Mouse (Mus musculus) spleen, postnatal 4 days (tissue): Measurements from ENCODE around the gene 9930022D16Rik.

Experiments
- DNase-seq, 2 experiments: peaks; one replicate each; pipeline ENCODE4 v3.0.0; 2022; ENCODE audit warnings: low spot score in 2 of 2

Gene 9930022D16Rik

DNA sequence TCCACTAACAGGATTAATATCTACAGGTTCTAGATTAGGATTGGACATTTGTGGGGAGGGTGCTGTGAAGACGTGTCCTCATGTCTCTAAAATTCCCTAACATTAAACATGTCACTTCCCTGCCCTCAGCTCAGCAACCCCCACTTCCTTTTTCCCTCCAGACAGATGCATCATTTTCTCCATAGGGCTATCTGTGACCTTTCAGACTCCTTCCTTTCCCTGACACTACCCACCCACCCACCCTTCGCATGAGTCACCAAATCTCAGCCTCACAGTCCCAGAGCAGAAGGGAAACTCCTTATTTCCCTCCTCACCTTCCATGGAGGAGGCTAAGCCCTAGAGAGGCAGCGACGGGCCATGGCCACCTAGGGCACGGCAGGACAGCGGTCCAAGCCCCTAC lies at the start of gene 9930022D16Rik:
Gene 9930022D16Rik, plus strand, starts transcription at position 301 of the 400 bp plus-strand sequence.
- DNase-seq: no peak

DNA sequence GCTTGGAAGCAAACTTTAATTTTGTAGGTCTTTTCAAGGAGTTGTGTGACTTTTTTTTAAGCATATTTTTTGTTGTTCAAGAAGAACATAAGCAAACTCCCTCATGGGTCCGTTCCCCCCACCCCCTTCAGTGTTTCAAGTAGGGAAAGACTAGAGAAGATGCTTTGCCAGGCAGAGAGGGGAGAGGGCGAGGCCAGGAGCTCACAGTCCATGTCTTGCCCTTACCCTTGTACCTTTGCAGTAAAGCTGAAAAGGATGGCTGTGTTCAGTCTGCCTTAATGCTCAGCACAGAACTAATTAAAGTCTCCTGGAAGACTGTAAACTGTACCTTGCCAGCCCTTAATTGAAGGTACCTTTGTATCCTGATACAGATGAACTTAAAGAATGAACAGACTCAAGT lies 49.4 kb upstream of the 9930022D16Rik start:
- DNase-seq: no peak

DNA sequence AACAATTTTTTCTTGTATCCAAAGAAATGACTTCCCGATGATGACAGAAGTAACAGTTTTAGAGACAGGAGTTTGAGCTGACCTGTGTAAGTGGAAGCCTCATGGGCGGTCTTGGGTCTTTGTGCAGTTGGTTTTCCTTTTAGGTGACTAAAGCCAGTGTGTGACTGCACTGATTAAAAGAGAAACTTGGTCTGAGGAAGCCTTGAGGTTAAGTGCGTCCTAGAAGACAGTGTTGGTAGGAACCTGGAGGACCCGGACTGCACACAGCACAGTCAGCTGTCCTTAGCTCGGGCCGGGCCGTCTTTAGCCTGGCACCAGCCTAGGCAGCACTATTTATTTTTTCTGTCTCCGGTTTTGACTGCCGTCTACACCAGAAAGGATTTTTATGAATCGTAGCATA lies 48.8 kb upstream of the 9930022D16Rik start:
- DNase-seq: no peak

DNA sequence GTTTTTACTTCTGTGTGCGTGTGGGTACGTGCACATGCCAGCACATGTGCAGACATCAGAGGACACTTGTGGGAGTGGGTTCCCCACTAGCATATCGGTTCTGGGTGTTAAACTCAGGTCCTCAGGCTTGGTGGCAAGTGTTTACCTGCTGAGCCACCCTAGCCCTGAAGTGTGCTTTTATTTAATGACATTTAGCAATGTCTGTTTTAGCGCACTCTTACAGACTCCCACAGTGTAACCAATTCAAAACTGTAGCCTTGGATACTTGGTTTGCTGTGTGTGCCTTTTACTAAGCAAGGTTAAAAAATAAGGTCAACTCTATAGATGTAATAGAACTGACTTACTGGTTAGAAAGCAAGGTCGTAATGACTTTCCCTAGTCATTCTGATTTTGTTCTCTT lies 47.9 kb upstream of the 9930022D16Rik start:
- DNase-seq: no peak

DNA sequence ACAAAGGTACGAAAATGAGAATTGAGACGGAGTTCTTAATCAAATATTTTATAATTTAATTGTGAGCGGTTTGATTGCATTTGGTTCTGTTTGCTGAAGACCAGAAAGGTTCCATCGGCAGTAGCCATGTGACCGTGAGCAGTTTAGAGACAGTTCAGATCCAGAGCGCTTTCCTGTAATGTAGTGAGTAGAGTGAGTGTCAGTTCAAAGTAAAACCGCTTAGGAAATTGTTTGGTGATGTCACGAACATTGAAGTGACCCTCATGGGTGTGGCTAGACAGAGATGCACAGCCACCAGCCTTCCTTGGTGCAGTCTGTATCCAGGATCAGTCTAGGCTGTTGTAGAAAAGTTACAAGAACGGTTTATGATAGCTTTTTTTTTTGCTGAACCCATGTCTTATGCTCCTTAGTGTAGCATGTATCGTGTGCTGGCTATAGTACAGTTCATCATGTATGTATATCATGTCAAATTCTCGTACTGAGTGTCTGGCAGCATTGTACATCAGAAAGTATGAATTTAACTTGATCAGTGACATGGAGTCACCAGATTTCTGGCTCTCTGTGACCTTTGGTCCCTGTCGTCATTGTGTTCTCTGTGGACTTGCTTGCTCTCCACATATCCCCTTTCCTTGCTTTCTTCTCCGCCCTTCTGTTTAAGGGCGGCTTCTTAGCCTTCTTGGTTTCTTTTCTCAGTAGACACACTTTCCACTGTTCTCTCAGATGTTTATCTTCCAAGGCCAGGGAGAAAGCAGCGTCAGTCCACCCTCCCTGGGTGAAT lies 46.7 kb upstream of the 9930022D16Rik start:
- no peak for DNase-seq

DNA sequence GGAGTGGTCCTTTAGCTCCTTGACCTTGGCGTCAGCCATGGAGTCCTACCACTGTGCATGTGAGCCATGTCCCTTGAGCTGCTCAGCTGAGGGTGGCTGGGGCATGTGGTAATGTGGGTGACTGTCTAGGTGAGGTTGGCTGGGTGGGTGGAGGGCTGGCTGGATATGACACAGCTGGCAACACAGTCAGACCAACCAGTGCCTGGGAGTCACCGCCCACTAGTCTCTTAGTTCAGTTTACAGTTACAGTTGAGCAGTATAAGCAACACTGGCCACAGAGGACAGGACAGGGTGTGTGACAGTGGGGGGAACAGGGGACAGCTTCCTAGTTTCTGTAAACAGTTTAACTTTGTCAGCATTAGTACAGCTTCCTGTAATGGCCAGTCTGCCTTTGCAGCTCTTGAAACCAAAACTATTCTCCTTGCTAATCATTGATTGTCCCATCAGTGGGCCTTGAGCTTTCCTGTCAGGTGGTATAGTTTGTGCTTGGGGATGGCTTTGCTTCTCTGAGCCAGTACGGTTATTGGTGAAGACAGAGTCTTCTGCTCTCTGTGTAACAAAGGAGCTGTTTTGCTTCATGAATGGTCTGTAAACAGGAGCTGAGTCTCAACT lies 44.6 kb upstream of the 9930022D16Rik start:
- no peak for DNase-seq

DNA sequence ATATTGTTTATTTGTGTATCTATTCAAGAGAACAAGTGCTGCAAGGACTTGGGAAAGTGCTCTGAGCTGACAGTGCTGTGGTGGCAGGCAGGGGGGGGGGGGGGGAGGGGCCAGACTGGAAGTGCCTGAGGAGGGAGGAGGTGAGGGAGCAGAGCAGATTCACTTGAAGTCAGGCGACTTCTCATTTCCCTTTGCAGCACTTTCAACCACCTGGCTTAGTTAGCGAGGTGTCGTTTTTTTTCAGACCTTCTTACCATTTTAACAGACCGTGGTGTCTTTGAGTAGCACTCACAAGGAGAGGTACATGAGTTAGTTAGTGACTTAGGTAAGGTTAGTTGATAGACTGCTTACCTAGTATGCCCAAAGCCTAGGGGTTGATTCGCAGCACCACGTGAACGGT lies 38.3 kb upstream of the 9930022D16Rik start:
- DNase-seq: no peak

DNA sequence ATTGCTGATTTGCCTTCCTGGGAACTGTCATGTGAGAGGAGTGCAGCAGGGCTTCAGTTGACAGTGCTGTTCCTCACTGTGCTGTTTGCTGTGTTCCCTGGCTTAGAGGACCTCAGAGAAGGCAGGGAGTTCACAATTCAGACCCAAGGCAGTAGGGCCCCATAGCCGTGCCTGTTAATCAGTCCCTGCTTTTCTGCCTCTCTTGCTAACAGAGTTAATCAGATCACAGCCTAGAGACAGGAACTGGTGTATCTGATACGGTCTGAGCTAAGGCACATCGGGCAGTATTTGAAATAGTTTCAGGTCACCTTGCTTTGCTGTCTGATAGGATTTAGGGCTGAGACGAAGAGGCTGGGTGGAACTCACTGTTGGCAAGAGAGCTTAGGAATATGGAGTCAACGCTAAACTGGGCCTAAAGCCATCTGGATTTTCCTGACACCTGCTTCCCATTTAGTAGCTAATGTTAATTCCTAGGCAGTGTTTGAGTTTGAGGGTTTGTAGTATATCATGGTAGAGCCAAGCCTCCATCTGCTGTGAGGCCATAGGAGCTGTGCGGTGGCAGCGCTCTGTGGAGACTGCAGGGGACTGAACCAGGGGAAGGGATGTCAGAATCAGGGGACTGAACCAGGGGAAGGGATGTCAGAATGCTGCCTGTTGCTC lies 37.1 kb upstream of the 9930022D16Rik start:
- DNase-seq: no peak

DNA sequence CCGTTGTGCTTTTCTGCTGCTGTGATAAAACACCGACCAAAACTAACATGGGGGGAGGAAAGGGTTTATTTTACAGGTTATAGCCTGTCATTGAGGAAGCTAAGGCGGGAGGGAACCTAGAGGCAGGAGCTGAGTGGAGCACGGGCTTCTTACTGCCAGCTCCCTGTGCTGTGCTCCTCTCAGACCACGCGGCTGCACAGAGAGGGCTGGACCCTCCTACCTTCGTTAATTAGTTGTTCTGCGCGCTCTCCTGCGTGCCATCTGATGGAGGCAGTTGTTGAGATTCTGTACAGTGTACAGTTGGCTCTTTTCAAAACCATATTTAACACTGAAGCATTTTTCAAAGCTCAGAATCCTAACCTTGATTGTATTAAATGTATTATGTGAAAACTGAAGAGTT lies 36.2 kb upstream of the 9930022D16Rik start:
- no peak for DNase-seq

DNA sequence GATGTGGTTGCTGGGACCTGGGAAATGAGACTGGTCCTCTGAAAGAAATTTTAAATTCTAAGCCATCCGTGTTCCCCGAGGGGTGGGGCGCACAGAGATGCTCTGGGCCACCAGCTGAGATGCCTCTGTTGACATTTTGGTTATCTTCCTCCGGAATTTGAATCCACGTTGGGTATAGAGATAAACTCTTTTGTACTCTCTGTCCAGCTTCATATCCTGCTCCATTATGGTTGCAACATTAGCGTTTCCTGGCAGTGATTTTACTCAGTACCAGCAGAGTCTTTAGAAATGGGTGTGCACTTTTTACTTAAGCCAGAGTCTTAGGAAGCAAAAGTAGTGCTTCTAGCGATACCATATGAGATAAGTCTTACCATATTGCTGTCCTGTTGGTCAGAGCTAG lies 35.7 kb upstream of the 9930022D16Rik start:
- DNase-seq: no peak

DNA sequence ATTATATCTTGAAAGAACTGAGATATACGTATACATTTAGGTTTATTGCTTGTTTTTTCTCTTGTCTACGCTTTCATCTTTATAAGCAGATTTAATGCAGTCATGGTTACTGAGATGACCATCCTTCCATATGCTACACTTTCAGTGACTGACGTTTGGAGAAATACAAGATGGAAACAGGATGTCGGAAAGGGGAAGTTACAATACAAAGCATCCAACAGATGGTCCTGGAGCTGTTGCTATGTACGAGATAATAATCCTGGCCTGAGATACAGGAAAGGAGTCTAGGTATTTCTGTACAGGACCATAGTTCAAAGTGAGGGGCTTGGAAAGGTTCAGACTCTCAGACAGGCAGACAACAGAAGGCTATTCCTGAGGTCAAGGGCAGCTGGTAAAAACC lies 33.1 kb upstream of the 9930022D16Rik start:
- DNase-seq: no peak

DNA sequence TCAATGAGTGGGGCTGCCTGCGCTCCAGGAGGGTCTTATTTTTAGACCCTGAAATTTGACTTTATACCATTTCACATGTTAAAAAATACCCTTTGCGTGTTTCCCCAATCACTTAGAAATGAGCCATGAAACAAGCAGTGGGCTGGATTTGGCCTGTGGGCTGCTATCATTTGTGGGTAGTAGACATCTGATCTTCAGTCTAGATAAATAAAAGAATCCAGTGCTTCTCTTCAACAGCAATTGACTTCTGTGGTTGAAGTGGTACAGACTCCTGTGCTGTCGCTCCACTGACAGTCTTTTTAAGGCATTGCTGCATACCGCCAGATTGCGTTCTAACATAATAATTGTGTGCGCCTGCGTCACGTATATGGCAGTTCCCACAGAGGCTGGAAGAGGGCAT lies 28.4 kb upstream of the 9930022D16Rik start:
- no peak for DNase-seq

DNA sequence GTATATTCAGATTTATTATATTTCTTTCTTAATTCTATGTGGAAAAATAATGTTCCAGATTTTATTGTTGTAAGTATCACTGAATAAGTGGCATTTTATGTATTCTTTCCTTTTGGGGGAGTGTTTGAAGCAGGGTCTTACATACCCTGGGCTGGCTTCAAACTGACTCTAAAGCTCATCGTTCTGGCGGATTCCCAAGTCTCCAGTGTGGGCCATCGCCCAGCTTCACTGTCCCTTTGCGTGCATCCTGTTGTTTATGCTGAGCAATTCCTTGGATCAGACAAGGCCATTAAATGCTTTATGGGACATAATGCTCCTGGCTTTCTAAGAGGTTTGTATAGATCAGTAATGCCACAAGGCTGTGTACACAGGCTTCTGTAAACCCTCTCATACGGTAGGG lies 24.7 kb upstream of the 9930022D16Rik start:
- DNase-seq: no peak

DNA sequence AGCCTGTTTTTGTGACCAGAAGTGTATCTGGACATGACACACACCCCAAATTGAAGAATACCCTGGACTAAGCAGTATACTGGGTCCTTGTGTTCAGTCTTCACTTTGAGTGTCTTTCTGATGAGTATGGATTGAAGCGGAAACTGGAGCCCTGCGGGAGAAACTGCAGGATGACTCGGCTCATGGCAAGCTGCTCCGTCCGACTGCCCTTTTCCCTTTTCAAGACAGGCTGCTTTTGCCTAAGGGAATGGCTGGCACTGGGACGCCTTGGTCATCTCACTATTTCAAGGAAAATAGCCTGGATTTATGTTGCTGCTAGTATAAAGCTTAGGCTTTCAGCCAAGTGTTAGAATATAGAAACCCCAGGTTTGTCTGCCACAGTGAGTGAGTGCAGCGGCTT lies 22.5 kb upstream of the 9930022D16Rik start:
- no peak for DNase-seq

DNA sequence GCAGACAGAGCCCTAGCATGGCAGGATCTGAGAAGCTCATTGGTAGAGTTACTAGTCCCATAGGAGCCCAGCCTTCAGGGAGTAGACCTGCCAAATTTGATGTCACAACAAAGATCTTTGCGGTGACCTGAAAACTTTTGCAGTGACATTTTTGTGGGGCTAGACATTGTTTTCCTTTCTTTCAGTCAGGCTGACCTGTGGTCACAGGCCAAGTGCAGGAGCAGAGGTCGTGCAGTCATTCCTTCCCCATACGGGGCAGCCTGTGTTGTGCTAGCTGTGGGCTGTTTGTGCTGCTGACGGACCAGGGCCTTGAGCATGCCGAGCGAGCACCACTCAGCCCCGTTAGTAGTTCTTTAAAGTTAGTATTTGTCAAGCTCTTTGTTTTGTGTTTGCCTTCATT lies 22.0 kb upstream of the 9930022D16Rik start:
- no peak for DNase-seq

DNA sequence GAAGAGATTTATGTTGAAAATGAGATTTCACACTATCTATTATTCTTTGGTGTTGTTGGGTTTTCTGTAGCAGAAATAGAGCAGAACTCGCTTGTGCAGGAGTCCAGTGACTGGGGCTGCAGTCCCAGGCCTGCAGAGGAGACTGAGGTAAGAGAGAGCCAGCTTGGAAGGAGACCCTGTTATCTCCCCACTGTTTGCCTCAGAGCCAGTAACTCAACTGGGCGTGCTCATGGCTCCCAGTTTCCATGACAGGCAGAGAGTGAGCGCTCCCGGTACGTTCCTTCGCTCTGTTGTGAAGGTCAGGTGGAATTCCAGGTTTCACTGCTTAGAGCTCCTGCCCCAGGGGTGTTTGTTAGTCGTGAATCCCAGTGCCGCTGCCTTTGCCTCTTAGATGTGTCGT lies 21.1 kb upstream of the 9930022D16Rik start:
- DNase-seq: no peak

DNA sequence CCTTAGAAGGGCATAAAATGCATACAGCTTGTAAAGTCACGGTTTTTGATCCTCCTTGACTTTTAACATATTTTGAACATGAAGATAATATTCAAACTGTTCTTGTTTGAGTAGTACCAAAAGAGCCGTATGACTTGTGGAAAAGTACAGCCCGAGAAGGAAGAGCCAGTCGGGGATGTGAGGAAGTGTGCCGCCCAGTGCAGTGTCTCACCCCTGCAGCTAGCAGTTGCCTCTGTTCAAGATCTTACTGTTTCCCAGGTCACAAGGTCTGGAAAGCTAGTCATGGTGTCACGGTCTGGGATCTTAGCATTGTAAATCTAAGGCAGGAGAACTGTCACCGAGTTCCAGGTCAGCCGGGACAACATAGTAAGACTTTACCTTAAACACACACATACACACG lies 19.0 kb upstream of the 9930022D16Rik start:
- DNase-seq: no peak

DNA sequence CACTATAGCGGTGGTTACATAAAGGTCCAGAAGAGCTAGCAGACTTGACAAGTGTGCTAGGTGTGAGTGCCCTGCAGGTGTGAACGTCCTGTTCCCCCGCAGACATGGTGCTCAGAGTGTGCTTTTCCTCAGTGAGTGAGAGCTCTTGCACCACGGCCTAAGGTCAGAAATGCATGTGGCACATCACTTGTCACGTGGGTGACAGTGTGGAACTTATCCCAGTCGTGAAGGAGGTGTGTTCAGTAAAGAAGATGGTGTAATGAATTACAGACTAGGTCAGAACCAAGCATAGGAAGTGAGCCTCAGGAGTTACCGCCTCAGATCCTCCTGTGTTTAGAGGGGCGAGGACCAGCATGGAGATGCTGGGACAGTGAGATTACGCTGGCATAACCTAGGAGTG lies 18.4 kb upstream of the 9930022D16Rik start:
- no peak for DNase-seq

DNA sequence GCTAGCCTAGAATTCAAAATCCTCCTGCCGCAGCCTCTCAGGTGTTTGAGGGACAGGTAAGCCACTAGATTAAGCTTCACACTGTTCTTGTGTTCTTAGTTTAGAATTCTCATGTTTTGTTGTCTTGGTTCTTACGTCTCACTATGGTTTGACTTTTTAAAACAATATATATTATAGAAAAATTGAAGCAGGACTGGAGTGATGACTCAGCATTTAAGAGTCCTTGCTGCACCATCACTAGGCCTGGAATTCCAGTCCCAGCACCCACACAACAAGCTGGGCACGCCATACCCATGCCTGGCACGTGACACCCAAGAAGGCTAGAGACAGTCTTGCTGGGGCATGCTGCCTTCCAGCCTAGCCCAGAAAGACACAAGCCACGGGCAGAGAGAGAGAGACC lies 7.3 kb upstream of the 9930022D16Rik start:
- DNase-seq: no peak

DNA sequence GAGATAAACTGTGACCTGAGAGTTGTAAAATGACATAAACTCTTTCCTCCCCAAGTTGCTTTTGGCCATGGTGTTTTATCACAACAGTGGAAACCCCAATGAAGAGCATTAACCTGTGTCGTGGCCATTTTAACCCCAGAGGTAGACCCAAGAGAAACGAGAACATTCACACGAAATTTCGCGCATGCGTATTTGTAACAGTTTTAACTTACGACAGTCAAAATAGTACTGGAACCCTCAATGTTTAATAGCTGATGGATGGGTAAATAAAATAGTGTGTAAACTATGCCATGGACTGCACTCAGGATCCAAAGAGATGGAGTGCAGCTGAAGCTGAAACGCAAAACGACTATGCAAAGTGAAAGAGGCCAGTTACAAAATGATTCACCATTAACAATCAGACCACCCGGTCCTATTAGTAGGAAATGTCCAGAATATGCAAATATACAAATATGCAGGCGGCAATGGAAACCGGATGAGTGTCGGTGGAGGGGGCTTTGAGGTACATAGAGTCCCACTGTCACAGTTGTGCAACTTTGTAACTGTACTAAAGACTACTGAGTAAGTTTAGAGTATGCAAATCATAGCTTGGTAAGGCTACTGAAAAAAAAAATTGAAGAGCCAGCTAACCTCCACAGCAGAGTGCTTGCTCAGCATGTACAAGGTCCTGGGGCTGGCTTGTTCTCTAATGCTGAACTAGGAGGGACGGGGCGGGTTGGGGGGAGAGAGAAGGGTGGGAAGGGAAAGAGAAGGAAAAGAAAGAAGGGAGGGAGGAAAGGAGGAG lies 3.3 kb upstream of the 9930022D16Rik start:
- DNase-seq: no peak

DNA sequence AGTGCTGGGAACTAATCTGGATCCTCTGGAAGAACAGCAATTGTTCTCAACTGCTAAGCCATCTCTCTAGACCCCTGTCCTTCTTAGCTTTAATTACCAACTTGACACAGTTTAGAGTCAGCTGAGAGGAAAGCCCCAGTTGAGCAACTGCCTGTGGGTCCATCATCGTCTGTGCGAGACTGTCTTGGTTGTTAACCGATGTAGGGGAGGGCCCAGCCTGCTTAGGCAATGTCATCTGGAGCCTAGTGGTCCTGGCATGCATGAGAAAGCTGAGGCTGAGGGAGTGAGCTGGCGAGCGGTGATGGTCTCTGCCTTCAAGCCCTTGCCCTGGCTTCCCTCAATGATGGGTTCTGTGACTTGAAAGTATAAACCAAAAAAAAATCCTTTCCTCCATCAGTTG lies 1.1 kb downstream of the 9930022D16Rik start:
- no peak for DNase-seq

DNA sequence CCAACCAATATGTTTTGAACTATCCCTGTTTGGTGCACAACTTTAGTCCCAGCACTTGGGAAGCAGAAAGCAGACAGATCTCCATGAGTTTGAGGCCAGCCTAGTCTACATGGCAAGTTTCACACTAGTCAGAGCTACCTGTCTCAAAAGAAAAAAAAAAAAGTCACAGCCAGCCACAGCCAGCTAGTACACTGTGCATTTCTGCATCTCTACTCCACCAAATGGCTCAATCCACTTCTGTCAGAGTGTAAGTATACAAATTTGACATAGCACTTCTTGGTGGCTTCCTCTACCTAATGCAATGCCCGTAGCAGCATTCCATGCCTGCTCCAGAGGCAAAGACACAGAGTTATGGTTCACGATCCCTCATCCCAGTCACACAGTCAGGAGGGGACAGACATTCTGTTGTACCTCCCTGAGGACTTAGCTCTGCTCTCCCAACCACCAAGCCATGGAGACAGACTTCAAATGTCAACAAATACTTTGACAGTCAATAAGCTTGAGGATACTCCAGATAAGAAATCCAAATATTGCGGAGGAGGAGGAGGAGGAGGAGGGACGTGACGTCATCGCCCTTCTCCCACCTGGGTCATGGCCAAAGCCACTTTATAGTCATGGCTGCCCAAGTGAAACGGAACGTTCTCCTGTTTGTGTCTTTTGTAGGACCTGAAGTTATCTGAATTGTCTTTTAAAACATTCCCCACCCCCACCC lies 3.1 kb downstream of the 9930022D16Rik start:
- no peak for DNase-seq
